Mouse (Mus musculus): ENCODE data around the gene Ppme1.

DNA sequence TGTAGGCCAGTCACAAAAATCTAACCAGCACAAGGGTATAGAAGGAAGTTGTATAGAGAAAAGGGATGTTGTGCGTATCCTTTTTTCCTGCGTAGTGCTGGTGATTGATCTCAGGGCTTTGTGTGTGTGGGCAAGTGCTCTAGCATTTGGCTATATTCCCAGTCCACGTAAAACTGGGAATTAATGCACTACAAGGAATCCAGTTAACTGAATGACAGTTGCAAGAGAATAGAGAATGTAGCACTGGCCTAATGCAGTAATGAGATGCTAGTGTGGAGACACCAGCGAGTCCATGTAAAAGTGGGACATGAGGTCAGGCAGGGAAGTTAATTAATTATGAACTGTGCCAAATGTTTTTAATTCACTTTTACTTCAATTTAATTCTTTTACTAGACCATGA is 30.6 kb upstream of the Ppme1 start:
- TF ChIP-seq CTCF (IDR thresholded peaks at IDR 0.05; ENCODE audit: control insufficient read depth, insufficient read depth, low read length) (no peak), POLR2A (IDR thresholded peaks at IDR 0.05; ENCODE audit: borderline replicate concordance, control insufficient read depth, low read depth, low read length) (no peak)

Data from bone marrow, adult 2 months (tissue).